Mouse (Mus musculus): ENCODE results near the gene Sult2a2. TPM values are rescaled to one million over a fixed set of nuclear protein-coding genes. Genes with fewer than 3 reads are reported as not detected.
"Not testable (repeated sequence)": the region's sequence is repeated elsewhere in the genome, so short reads cannot be mapped to it uniquely, and the experiment has no call there.

Gene Sult2a2
- not detected in 2 replicates for polyA plus RNA-seq (2012; rRNA removed)

- WGBS = 79% methylated on average over 2 of the region's 2 CpGs
- H3K27me3 ChIP-seq (ENCODE audit: control insufficient read depth, insufficient read depth, low read length); H3K27ac ChIP-seq (ENCODE audit: insufficient read depth, low read length); H3K4me1 ChIP-seq (ENCODE audit: control insufficient read depth, insufficient read depth, insufficient read length); H3K4me3 ChIP-seq (ENCODE audit: extremely low read depth, insufficient read depth, insufficient read length); H3K36me3 ChIP-seq (ENCODE audit: control insufficient read depth, insufficient read depth, low read length); DNase-seq (ENCODE audit: low read depth in 1 of 2, low spot score in 2 of 2): not testable (repeated sequence)
Measured at GRCm38 (mm10) chr7:13733205-13733604, at the start of gene Sult2a2. Gene Sult2a2 (plus strand): TSS chr7:13733505.

- Histone ChIP-seq H3K4me3 (ENCODE audit: extremely low read depth, insufficient read depth, insufficient read length) (no peak overlapping the region), H3K4me1 (ENCODE audit: control insufficient read depth, insufficient read depth, insufficient read length) (no peaks in the 10 kb centered on the region), H3K36me3 (ENCODE audit: control insufficient read depth, insufficient read depth, low read length) (no peaks in the 10 kb centered on the region), H3K27ac (ENCODE audit: insufficient read depth, low read length) (no peak overlapping the region), H3K27me3 (ENCODE audit: control insufficient read depth, insufficient read depth, low read length) (no peaks in the 10 kb centered on the region)
- DNase-seq (ENCODE audit: low read depth in 1 of 2, low spot score in 2 of 2) = no peak
- no peak for TF ChIP-seq CTCF (IDR thresholded peaks at IDR 0.05; ENCODE audit: extremely low read depth, insufficient read depth, insufficient read length, insufficient replicate concordance)
- no peak for TF ChIP-seq POLR2A (IDR thresholded peaks at IDR 0.05; ENCODE audit: low read depth, low read length)
- WGBS = 96% methylated on average over 1 of the region's 1 CpGs
Measured at GRCm38 (mm10) chr7:13813913-13814312, 80.6 kb downstream of the Sult2a2 start.

Other genes starting within 250 kb of the Sult2a2 start
- gene Bsph2, start 162.4 kb upstream of the Sult2a2 start, polyA plus RNA-seq (2012; rRNA removed) = not detected in 2 replicates
- not detected in 2 replicates for gene Sult2a5, start 109.5 kb upstream of the Sult2a2 start, polyA plus RNA-seq (2012; rRNA removed)
- not detected in 2 replicates for gene Sult2a1, start 103.9 kb downstream of the Sult2a2 start, polyA plus RNA-seq (2012; rRNA removed)